Mouse (Mus musculus): ENCODE data around the gene Cnpy2.

GRCm38 (mm10) chr10:128372142-128372541 lies 49.9 kb downstream of the Cnpy2 start:
- no peak for TF ChIP-seq CTCF (IDR thresholded peaks at IDR 0.05; ENCODE audit: insufficient read depth, low read length)
- no peak for TF ChIP-seq POLR2A (IDR thresholded peaks at IDR 0.05; ENCODE audit: borderline replicate concordance, extremely low read depth, low read depth, low read length)
